In genomic region chr14:25454066-25454760, GRCm38 (mm10) we compare ENCODE assay signal across 9 mouse cellular contexts. TPM values are rescaled to one million over a fixed set of nuclear protein-coding genes. Genes with fewer than 3 reads are reported as not detected.
DNase-seq lines count a peak whose midpoint lies in the region; TF ChIP-seq lines count a peak whose summit lies in the region.
"Had no signal": no experiment of that assay in that cellular context is flagged by ENCODE, and none has a peak within 500 bp of the region (broad histone marks: within the 10 kb centered on the region; RNA-seq: fewer than 3 reads in every experiment).

No protein-coding gene starts in this region.

- H3K27me3 ChIP-seq in liver, adult 2 months (ENCODE audit: control insufficient read depth, insufficient read depth, low read length) = no peaks in the 10 kb centered on the region
- H3K27me3 ChIP-seq: Patski had no signal

- H3K4me1 ChIP-seq in liver, adult 2 months (ENCODE audit: control insufficient read depth, insufficient read depth, low read length) = peaks cover 16% of the 10 kb centered on the region

- intact Hi-C loops in left cerebral cortex, postnatal 25 days (cut with DNase I) = no loop called here

- TF ChIP-seq POLR2A in liver, adult 2 months (IDR thresholded peaks at IDR 0.05; ENCODE audit: extremely low read depth, insufficient read depth, low read length) = no peak

- H3K27ac ChIP-seq in liver, adult 2 months (replicated peaks; ENCODE audit: insufficient read depth, low read depth, low read length) = no peak overlapping the region

- 84% methylated on average over 12 of the region's 12 CpGs for WGBS in liver, adult 2 months

- H3K4me3 ChIP-seq in liver, adult 2 months (ENCODE audit: insufficient read depth, low read depth, low read length) = no peak overlapping the region

- DNase-seq in liver, adult 2 months (ENCODE audit: extremely low read depth, low read depth, low spot score) = peak; percentile 76
- no peak for DNase-seq in liver
- DNase-seq in brain, adult 2 months (ENCODE audit: low read depth, low spot score) = peak; percentile 89
- peak; percentile 60 to 65 for DNase-seq in cerebellum, postnatal 36 days
- DNase-seq in thymus, adult 18-20 months = peak; percentile 66 to 80
- DNase-seq in left cerebral cortex, postnatal 25 days (ENCODE audit: low spot score in 2 of 2) = no peak
- DNase-seq in gastrocnemius, adult 8-10 months (ENCODE audit: low spot score in 2 of 2) = no peak
- DNase-seq: layer of hippocampus, postnatal 36 days had no signal

- H3K36me3 ChIP-seq in liver, adult 2 months (ENCODE audit: control insufficient read depth, insufficient read depth, low read length) = no peaks in the 10 kb centered on the region

- no peak for TF ChIP-seq CTCF in liver, adult 2 months (IDR thresholded peaks at IDR 0.05; ENCODE audit: low read depth, low read length)

- H3K79me2 ChIP-seq in liver, adult 2 months (ENCODE audit: control insufficient read depth, insufficient read depth, low read length) = no peaks in the 10 kb centered on the region

- H3K9ac ChIP-seq in liver, adult 2 months (ENCODE audit: low read depth, low read length) = no peak overlapping the region

RNA-seq across cellular contexts. Expression of gene Zmiz1, which starts 4.8 kb away (rescaled TPM):
- total RNA-seq in liver, adult 2 months (2014; rRNA removed) = 5.3 and 10.1 TPM in 2 replicates
- 10.2 and 11.0 TPM in 2 replicates for polyA plus RNA-seq in liver, adult 2 months (2012; rRNA removed)
- total RNA-seq in left cerebral cortex, postnatal 25 days (2021) = 10 to 100 TPM; 85.1 to 95.2 TPM
- 10 to 100 TPM; 18.5 to 28.7 (median 21.8) TPM for total RNA-seq in gastrocnemius, adult 8-10 months (2022)

Comparison
In these comparisons a context has a peak if more than half of its experiments do, and no peak if none do; other contexts are left out.
1. DNase-seq: peak in liver, adult 2 months (single experiment), brain, adult 2 months (single experiment), cerebellum, postnatal 36 days (2 of 2) and thymus, adult 18-20 months (2 of 2); none in liver (single experiment), left cerebral cortex, postnatal 25 days (0 of 2) and gastrocnemius, adult 8-10 months (0 of 2).